Mouse (Mus musculus): ENCODE measurements at regions not wholly inside any gene's neighbourhood (a gene's known extent, or its start where the extent isn't known, plus 50 kb on each side); places are given as distances from the start of the nearest gene placed in this dataset.
A peak's percentile ranks its signal among the peaks of the same experiment; 100 is the strongest.

GRCm38 (mm10) chr15:65733326-65733725, 718.6 kb upstream of the Gm21961 start:
- intact Hi-C loops (cut with DNase I), result no loop called here
- no peak for DNase-seq

- intact Hi-C loops (cut with DNase I), result no loop called here
- no peak for DNase-seq
Observed at GRCm38 (mm10) chr15:65731308-65731707, 716.6 kb upstream of the Gm21961 start.

GRCm38 (mm10) chr15:65727061-65727460, 712.4 kb upstream of the Gm21961 start:
- intact Hi-C loops (cut with DNase I), result no loop called here
- no peak for DNase-seq

- no peak for DNase-seq
- intact Hi-C loops (cut with DNase I), result no loop called here
Observed at GRCm38 (mm10) chr15:65726271-65726670, 711.6 kb upstream of the Gm21961 start.

- intact Hi-C loops (cut with DNase I), result loop anchor here (10.0 kb wide), 1 partner anchor 939 kb away; no protein-coding TSS in a partner anchor
Observed at GRCm38 (mm10) chr15:65703559-65703958, 688.9 kb upstream of the Gm21961 start.

GRCm38 (mm10) chr15:65701510-65701909, 686.8 kb upstream of the Gm21961 start:
- intact Hi-C loops (cut with DNase I), result loop anchor here (10.0 kb wide), 1 partner anchor 937 kb away; no protein-coding TSS in a partner anchor
- DNase-seq, result no peak

More at GRCm38 (mm10) chr15:65703559-65703958, 688.9 kb upstream of the Gm21961 start:
- DNase-seq, result peak in 1 of 2 experiments; percentile 2

GRCm38 (mm10) chr15:65698596-65698995, 683.9 kb upstream of the Gm21961 start:
- intact Hi-C loops (cut with DNase I), result no loop called here

More at GRCm38 (mm10) chr15:65698596-65698995, 683.9 kb upstream of the Gm21961 start:
- DNase-seq, result no peak
